Mouse (Mus musculus): ENCODE measurements around the gene Bank1. TPM values are rescaled to one million over a fixed set of nuclear protein-coding genes. Genes with fewer than 3 reads are reported as not detected.

Bank1 gene
- polyA plus RNA-seq (2017; shearing (Covaris generic)): 10.0 TPM

GRCm38 (mm10) chr3:136325783-136326182 is at the start of gene Bank1:
TSS of gene Bank1 (minus strand) at chr3:136326066.

